Mouse (Mus musculus) forebrain, embryonic 12.5 days (tissue): ENCODE measurements around the gene Pygl. TPM values are rescaled to one million over a fixed set of nuclear protein-coding genes. Genes with fewer than 3 reads are reported as not detected.

ENCODE experiments used
- ATAC-seq: fragments of 200-750 bp; cut with Nextera tagmentation; 2 replicates; pipeline ENCODE4 v1.8.0; 2017; ENCODE audit warnings: moderate TSS enrichment; ENCODE audit not compliant: low FRiP score
- H3K27ac ChIP-seq: fragments of 300-500 bp; sonication (generic); 2 replicates; pipeline ENCODE4 v1.5.1; 2016; ENCODE audit warnings: mild to moderate bottlenecking
- H3K27me3 ChIP-seq: fragments of 300-500 bp; sonication (generic); 2 replicates; pipeline ENCODE4 v1.6.1; 2016; ENCODE audit warnings: mild to moderate bottlenecking
- H3K36me3 ChIP-seq: fragments of 300-500 bp; sonication (generic); replicated peaks from 2 replicates; pipeline ENCODE4 v1.6.1; 2016; ENCODE audit warnings: mild to moderate bottlenecking
- H3K4me1 ChIP-seq: fragments of 300-500 bp; sonication (generic); 2 replicates; pipeline ENCODE4 v1.6.1; 2016
- H3K4me2 ChIP-seq: fragments of 300-500 bp; sonication (generic); 2 replicates; pipeline ENCODE4 v1.6.1; 2016; ENCODE audit warnings: mild to moderate bottlenecking, moderate library complexity
- H3K4me3 ChIP-seq: fragments of 300-500 bp; sonication (generic); replicated peaks from 2 replicates; pipeline ENCODE4 v1.5.1; 2016; ENCODE audit warnings: mild to moderate bottlenecking
- H3K9ac ChIP-seq: fragments of 300-500 bp; sonication (generic); 2 replicates; pipeline ENCODE4 v1.6.1; 2016; ENCODE audit warnings: mild to moderate bottlenecking
- H3K9me3 ChIP-seq: fragments of 300-500 bp; sonication (generic); 2 replicates; pipeline ENCODE4 v1.6.1; 2016
- WGBS: fragments of 180-500 bp; shearing (Covaris S2); methylation state at CpG from one replicate; pipeline ENCODE4 v1.1.7; 2016; 5-methylcytosine and 5-hydroxymethylcytosine counted together
- polyA plus RNA-seq: library from polyadenylated mRNA; unstranded; fragments of >200 nt; fragmentation: Nextera tagmentation; extraction: Ambion mirVana; gene quantifications from 2 replicates; pipeline ENCODE4 v1.2.1, GENCODE M21; 2016

The Pygl gene
- polyA plus RNA-seq, 1 experiment from 2014 or later = 4.9 TPM

DNA sequence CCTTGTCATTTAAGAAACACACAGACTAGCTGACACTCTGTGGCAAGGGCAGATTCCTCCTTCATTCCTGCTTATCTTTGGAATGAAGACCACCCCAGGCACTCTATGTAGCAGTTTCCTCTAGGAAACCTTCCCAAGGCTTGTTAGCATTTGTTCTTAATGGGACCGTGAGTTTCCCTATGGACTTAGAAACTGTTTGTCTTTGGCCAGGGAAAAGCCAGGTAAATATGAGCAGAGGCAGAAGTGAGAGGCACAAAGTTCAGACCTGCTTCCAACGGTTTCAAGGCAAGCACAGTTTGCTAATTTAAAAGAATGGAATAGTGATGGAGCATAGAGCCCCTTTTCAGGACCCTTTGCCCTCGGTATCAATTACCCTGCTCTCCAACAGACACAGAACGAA, 8.0 kb downstream of the Pygl start:
- 67% methylated on average over 4 of the region's 4 CpGs for WGBS
- Histone ChIP-seq H3K27me3 (peaks cover 22% of the 10 kb centered on the region), H3K36me3 (no peaks in the 10 kb centered on the region), H3K9me3 (no peaks in the 10 kb centered on the region), H3K4me3 (no peak overlapping the region), H3K4me1 (peaks cover 20% of the 10 kb centered on the region), H3K27ac (no peak overlapping the region), H3K4me2 (no peak overlapping the region), H3K9ac (no peak overlapping the region)
- ATAC-seq = no peak

DNA sequence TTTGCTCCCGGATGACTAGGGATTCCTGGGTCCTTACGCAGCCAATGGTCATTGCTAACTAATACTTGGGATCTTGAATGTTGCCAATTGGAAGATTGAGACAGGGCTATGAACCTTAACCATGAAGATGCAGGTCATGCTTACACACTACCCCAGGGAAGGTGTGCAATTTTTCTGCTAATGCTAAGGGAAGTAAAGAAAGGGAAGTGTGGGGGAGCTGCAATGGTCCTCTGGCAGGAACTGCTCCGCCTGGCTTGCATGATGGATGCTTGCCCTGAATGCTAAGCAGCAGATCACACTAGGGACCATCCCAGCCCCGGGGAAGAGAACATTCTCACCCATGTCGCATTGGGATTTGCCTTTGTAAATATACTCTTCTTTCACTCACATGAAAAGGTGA, 9.9 kb downstream of the Pygl start:
- Histone ChIP-seq H3K4me1 (peaks cover 6% of the 10 kb centered on the region; the same call in 1 of the 2 replicates), H3K9ac (no peak overlapping the region), H3K4me2 (no peak overlapping the region)

DNA sequence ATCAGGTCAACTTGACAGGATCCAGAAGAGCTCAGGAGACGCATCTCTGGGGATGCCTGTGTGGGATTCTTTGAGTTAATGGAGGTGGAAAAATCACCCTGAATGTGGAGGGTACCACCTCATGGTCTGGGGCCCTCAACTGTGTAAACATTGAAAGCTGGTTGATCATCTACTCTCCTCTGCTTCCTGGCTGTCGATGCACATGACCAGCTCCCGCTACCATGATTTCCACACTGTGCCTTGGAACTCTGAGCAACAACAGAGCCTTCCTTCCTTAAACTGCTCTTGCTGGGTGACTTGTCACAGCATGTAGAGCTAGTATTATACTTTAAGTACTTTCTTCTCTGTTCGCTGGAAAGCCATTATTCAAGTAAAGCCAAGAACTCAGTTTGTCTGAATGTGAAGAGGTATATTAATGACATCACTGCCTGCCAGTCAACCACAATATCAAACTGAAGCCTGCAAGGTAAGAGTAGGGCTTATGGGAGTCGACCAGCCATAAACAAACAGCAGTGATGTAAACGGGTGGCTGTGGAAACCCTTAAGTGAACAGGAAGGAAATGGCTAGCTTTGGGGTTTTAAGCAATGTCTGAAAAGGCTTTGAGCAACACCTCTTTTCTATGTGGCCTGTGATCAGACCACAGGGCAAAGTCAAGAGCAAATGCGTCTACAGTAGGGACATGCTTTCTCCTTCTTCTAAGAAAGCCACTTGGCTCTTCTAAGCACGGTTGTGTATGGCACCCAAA, 12.3 kb downstream of the Pygl start:
- WGBS = 91% methylated on average over 8 of the region's 8 CpGs
- Histone ChIP-seq H3K4me3 (no peak overlapping the region), H3K9me3 (no peaks in the 10 kb centered on the region), H3K27ac (no peak overlapping the region), H3K36me3 (no peaks in the 10 kb centered on the region), H3K9ac (no peak overlapping the region), H3K4me2 (no peak overlapping the region), H3K4me1 (peaks cover 10% of the 10 kb centered on the region; the same call in 1 of the 2 replicates), H3K27me3 (no peaks in the 10 kb centered on the region)
- no peak for ATAC-seq

More for the DNA sequence above, 9.9 kb downstream of the Pygl start:
- Histone ChIP-seq H3K27ac (no peak overlapping the region), H3K4me3 (no peak overlapping the region), H3K9me3 (no peaks in the 10 kb centered on the region), H3K36me3 (no peaks in the 10 kb centered on the region), H3K27me3 (peaks cover 6% of the 10 kb centered on the region)
- ATAC-seq = no peak
- 84% methylated on average over 5 of the region's 5 CpGs for WGBS

DNA sequence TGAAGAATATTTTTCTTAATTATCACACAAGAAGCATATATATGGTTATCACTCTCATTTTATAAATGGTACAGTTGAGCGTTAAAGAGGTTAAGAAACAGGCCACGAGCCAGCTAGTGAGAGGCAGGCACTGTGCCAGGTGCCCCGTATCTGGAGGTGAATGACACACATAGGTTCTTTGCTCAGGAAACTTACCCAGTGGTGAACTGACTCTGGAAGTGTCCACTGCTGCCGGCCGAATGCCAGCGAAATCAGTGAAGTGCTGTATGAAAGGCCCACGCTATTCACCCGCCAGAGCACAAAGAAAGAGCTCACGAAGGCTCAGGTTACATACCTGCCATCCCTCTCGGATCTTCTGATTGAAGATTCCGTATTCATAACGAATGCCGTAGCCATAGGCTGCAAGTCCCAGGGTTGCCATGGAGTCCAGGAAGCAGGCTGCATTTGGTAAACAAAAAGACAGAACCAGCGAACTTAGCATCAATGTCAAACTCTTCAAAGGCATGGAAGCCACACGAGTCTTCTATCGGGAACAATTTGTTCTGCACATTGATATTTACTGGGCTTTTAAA, 15.0 kb downstream of the Pygl start:
- ATAC-seq = no peak
- Histone ChIP-seq H3K36me3 (no peaks in the 10 kb centered on the region), H3K4me3 (no peak overlapping the region), H3K9me3 (no peaks in the 10 kb centered on the region), H3K27ac (no peak overlapping the region), H3K27me3 (no peaks in the 10 kb centered on the region), H3K9ac (no peak overlapping the region), H3K4me1 (peaks cover 5% of the 10 kb centered on the region; the same call in 1 of the 2 replicates), H3K4me2 (peak overlapping the region; percentile 6; the same call in 1 of the 2 replicates)
- 40% methylated on average over 16 of the region's 16 CpGs for WGBS

DNA sequence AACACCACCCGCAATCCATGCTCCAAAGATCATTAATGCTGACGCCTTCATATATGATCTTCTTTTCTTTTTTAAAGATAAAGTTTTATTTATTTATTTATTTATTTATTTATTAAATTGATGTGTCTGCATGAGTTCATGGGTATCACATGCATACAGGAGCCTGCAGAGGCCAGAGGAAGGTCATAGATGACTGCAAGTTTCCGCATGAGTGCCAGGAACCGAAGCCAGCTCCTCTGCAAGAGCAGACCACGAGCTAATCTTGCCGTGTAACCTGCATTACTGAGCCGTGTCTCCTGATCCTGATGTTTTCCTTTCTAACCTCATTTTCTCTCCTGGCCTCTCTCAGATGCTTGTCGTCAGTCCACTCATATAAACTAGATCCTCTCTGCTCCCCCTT, 17.0 kb downstream of the Pygl start:
- Histone ChIP-seq H3K9ac (no peak overlapping the region), H3K4me3 (no peak overlapping the region), H3K27me3 (no peaks in the 10 kb centered on the region), H3K27ac (no peak overlapping the region), H3K9me3 (no peaks in the 10 kb centered on the region), H3K4me2 (no peak overlapping the region), H3K36me3 (no peaks in the 10 kb centered on the region), H3K4me1 (peaks cover 5% of the 10 kb centered on the region; the same call in 1 of the 2 replicates)
- WGBS = 91% methylated on average over 8 of the region's 8 CpGs
- no peak for ATAC-seq

GRCm38 (mm10) chr12:70213601-70214000, 17.7 kb downstream of the Pygl start:
- Histone ChIP-seq H3K27ac (no peak overlapping the region), H3K36me3 (no peaks in the 10 kb centered on the region), H3K4me3 (no peak overlapping the region), H3K9ac (no peak overlapping the region), H3K4me2 (no peak overlapping the region), H3K4me1 (peaks cover 5% of the 10 kb centered on the region; the same call in 1 of the 2 replicates), H3K27me3 (no peaks in the 10 kb centered on the region), H3K9me3 (no peaks in the 10 kb centered on the region)
- ATAC-seq = no peak
- 94% methylated on average over 6 of the region's 6 CpGs for WGBS

- 88% methylated on average over 4 of the region's 4 CpGs for WGBS
- no peak for ATAC-seq
Measured at GRCm38 (mm10) chr12:70212501-70212900, 18.8 kb downstream of the Pygl start.

GRCm38 (mm10) chr12:70208214-70208613, 23.1 kb downstream of the Pygl start:
- Histone ChIP-seq H3K27ac (no peak overlapping the region), H3K4me1 (no peaks in the 10 kb centered on the region), H3K9me3 (no peaks in the 10 kb centered on the region), H3K9ac (no peak overlapping the region), H3K27me3 (no peaks in the 10 kb centered on the region), H3K4me2 (no peak overlapping the region), H3K4me3 (no peak overlapping the region), H3K36me3 (no peaks in the 10 kb centered on the region)
- ATAC-seq = no peak
- WGBS = 66% methylated on average over 5 of the region's 5 CpGs

More at GRCm38 (mm10) chr12:70212501-70212900, 18.8 kb downstream of the Pygl start:
- Histone ChIP-seq H3K9ac (no peak overlapping the region), H3K4me3 (no peak overlapping the region), H3K27ac (no peak overlapping the region), H3K9me3 (no peaks in the 10 kb centered on the region), H3K4me2 (no peak overlapping the region), H3K27me3 (no peaks in the 10 kb centered on the region), H3K4me1 (peaks cover 5% of the 10 kb centered on the region; the same call in 1 of the 2 replicates), H3K36me3 (no peaks in the 10 kb centered on the region)

DNA sequence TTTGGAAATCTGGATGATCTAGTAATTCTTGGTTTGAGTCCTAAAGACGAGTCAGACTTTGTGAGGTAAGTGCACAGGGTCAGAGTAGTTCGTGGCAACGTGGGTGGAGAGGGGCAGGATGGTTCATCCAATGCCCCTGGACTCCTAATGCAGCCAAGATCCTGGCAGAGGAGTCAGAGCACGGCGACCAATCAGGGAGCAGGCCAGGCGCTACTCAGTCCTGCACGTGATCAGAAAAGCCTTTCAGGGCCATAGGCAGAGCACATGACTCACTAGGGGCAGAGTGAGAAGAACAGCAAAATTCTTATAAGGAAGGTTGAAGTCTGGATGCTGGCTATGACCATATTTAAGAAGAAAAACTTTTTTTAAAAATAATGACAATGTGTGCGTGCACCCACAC, 26.9 kb downstream of the Pygl start:
- H3K36me3 ChIP-seq = no peaks in the 10 kb centered on the region
- H3K27ac ChIP-seq = no peak overlapping the region
- no peak for ATAC-seq
- H3K9me3 ChIP-seq = no peaks in the 10 kb centered on the region
- H3K4me1 ChIP-seq = no peaks in the 10 kb centered on the region
- no peaks in the 10 kb centered on the region for H3K27me3 ChIP-seq
- H3K4me3 ChIP-seq = no peak overlapping the region
- H3K4me2 ChIP-seq = no peak overlapping the region
- H3K9ac ChIP-seq = no peak overlapping the region
- WGBS = 74% methylated on average over 8 of the region's 8 CpGs

GRCm38 (mm10) chr12:70201926-70202529, 29.3 kb downstream of the Pygl start:
- Histone ChIP-seq H3K9me3 (no peaks in the 10 kb centered on the region), H3K27me3 (no peaks in the 10 kb centered on the region), H3K36me3 (no peaks in the 10 kb centered on the region), H3K4me3 (no peak overlapping the region), H3K9ac (no peak overlapping the region), H3K4me2 (no peak overlapping the region), H3K4me1 (no peaks in the 10 kb centered on the region), H3K27ac (no peak overlapping the region)
- ATAC-seq = no peak
- 82% methylated on average over 5 of the region's 5 CpGs for WGBS

DNA sequence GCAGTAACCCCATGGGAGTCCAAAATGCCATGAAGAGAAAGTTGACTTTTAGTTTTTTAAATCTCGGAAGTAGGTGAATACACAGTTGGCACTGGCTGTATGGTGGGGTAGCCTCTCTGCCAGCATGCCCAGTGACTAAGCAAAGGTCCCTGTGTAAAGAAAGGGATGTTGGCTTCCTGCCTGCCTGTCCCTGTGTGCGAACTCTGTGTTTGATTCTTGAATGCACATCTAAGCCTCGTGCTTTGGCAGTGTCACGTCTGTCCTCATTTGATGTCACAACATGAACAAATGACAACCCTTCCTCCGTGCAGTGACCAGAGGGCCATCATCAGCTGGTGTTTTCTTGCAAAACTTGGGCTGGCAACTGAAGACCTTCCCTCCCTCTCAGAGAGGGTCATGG, 34.9 kb downstream of the Pygl start:
- peaks cover 8% of the 10 kb centered on the region for H3K4me1 ChIP-seq
- ATAC-seq = no peak
- 85% methylated on average over 5 of the region's 5 CpGs for WGBS
- no peak overlapping the region for H3K4me2 ChIP-seq
- H3K9me3 ChIP-seq = no peaks in the 10 kb centered on the region
- H3K36me3 ChIP-seq = no peaks in the 10 kb centered on the region
- no peak overlapping the region for H3K9ac ChIP-seq
- H3K4me3 ChIP-seq = no peak overlapping the region
- H3K27me3 ChIP-seq = no peaks in the 10 kb centered on the region
- H3K27ac ChIP-seq = no peak overlapping the region

- Histone ChIP-seq H3K4me1 (peaks cover 8% of the 10 kb centered on the region), H3K9me3 (no peaks in the 10 kb centered on the region), H3K4me3 (no peak overlapping the region), H3K27me3 (no peaks in the 10 kb centered on the region), H3K27ac (no peak overlapping the region), H3K9ac (no peak overlapping the region), H3K4me2 (no peak overlapping the region), H3K36me3 (no peaks in the 10 kb centered on the region)
- 96% methylated on average over 6 of the region's 6 CpGs for WGBS
- ATAC-seq = no peak
Measured at GRCm38 (mm10) chr12:70195426-70195825, 35.9 kb downstream of the Pygl start.
